Mouse (Mus musculus) brain, embryonic 14.5 days (tissue): ENCODE measurements around the gene Cdh12.

Experiments used
- CTCF ChIP-seq: fragments of 200-500 bp; IDR thresholded peaks from 2 replicates; pipeline ENCODE4 v1.5.1; 2012; ENCODE audit warnings: inconsistent platforms, mild to moderate bottlenecking, moderate library complexity, borderline replicate concordance; ENCODE audit not compliant: insufficient read depth, insufficient read length; ENCODE audit errors: extremely low read depth
- POLR2A ChIP-seq: fragments of 200-500 bp; IDR thresholded peaks from 2 replicates; pipeline ENCODE4 v1.6.1; 2012; ENCODE audit warnings: mild to moderate bottlenecking, inconsistent platforms, borderline replicate concordance; ENCODE audit not compliant: poor library complexity, insufficient read depth, insufficient read length, severe bottlenecking; ENCODE audit errors: extremely low read depth

DNA sequence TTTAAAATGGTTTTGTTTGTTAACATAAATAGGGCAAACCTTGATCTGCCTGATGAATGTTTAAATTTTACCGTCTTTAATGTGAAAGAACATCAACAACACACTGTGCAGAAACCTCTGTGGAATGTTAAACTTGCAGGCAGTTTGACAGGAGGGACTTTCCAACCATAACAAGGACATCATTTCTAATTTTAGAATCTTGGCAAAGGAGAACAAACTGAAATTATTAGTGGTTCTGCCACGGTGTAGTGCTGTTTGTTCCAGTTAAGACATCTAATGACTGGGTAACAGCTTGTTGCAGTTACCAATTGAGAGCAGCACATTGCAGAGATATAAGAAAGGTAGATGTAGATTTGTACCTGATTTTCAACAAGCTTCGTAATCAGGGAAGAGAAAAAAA, 453.5 kb downstream of the Cdh12 start:
- no peak for TF ChIP-seq POLR2A
- TF ChIP-seq CTCF = no peak
